Mouse (Mus musculus): ENCODE measurements at regions not wholly inside any gene's neighbourhood (a gene's known extent, or its start where the extent isn't known, plus 50 kb on each side); places are given as distances from the start of the nearest gene placed in this dataset.

DNA sequence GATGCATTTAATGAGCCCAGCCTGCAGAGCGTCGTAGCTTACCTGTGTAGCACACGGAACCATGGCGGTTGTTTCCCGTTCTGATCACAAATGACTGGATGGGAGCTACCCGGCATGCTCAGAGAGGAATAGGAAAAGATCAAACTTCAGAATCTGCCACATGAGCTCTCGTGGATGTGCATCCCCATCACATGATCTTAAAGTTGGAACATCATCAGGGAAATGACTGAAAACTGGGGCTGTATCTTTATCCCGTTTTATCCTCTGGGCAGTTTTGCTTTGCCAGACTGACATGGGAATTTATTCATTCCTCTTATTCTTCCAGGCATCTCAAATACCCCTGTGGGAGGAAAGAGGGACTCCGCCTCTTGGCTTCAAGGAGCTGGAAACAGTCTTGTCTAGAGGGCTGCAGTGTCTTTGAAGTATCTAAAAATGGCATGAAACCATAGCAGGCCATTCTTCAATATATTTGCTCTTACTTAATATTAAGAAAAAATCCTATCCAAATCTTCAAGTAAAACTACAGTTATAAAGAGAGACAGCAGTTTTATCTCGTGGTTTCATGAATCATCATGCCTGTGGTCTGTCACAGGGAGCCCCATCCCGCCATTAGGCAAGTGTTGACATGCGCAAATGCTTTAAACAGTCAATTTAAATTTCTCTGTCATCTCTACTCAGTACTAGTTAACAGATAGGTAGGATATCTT lies 339.4 kb downstream of the Foxo1 start:
- peak; percentile 47 for DNase-seq (ENCODE audit: low read depth, low spot score)

DNA sequence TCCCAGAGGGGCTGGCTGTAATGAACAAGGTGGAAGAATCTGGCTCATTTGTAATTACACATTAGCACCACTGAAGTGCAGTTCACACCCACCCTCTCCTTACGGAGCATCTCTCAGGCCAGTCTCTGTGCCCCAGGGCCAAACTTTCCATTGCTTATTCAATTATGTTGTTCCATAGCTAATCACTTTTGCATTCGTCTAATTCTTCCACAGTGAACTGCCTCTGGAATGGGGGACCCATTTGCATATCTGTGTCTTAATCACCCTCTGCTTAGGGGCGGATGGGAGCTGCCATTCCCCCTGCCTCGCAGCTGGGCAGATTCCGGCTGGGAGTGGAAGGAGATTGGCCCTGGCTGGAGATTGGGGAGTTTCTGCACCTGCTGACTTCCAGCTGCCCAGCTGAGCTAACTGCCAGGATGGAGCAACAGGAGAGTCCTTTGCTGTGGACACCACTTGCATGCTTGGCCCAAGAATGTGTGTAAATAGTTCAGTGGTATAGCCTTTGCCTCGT lies 337.2 kb downstream of the Foxo1 start:
- no peak for DNase-seq (ENCODE audit: low read depth, low spot score)

DNA sequence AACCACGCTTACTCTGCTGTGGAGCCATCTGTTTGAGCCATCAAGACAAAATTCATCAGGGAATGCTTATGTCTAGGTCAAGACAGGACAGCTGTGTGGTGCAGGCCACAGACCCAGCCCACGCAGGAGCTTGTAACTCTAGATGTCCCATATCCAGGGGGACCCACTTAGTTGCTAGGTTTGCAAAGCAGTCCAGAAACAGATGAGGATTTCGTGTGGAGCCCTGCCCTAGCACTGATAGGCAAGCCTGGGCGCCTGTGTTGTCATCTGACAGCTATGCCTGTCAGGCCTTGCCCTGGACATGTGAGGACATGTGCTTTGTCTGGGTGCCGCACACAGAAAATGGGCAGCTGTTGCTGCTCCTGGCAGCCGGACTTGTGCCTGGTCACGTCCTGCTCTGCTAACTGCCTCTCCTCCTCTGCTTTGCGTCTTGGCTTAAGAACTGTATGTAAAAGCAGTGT lies 335.1 kb downstream of the Foxo1 start:
- DNase-seq (ENCODE audit: low read depth, low spot score), result peak; percentile 72

DNA sequence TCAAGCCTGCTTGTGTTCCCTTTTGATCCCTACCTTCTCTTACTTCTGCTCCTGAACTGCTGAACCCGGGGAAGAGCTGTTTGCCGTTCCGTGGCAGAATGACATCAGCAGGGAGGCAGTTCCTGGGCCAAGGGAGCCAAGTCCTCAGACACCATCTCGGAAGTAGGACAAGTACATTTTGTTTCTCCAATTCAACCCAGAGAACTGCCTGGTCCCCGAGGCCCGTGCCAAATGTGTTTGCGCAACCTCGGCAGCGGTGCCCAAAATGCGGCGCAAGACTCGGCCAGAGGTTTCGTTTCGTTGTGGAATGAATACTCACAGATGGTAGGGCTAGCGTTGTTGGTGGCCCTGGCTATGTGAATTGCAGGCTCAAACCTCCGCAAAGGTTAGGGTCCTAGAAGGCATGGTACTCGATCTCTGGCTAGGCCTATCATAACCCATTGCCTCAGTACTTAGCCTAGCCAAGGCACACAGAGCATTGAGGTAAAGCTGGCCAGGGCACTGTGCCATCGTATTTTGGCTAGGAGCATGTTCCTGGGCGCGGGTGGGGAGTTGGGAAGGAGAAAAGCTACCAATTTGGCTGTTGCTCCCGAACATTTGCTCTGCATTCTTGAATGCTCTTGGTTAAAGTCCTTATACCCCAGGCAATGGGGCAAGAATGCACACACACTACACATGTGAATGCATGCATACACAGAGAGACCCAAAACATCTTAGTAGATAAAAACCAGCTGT lies 333.0 kb downstream of the Foxo1 start:
- peak; percentile 95 for DNase-seq (ENCODE audit: low read depth, low spot score)

DNA sequence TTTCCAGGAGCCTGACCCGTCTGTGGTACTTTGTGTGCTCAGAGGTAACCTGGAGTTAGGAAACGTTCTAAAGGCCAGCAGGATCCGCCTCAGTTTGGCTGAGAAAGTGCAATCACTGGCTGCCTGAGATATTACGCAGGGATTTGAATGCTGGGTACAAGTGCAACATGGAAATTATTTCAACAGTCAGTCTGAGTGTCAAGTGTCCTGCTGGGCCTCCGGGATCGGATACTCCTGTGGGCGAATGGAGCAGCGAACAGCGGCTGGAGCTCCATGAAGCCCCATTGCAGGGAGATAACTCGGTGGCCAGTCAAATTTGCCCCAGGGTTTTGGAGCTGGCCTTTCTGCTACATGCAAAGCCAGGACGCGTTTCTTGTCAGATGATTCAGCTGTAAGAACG lies 332.4 kb downstream of the Foxo1 start:
- DNase-seq (ENCODE audit: low read depth, low spot score), result peak; percentile 90

DNA sequence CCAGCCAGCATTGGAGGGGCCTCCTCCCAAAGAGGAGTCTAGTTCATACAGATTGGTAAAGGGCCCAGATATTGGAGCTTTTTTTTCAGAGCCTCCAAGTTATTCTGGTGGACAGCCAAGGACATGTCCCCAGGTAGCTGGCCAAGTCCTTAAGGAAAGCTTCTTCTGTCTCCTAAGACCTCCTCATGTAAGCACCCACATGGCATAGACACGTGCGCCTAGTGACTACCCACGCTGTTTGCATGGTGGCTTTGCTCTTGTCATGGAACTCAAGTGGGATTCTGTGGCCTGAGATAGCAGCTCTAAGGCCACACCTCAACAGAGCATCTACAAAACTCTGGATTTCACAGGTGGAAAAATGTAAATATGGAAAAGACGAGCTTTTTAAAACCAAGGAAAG lies 332.0 kb downstream of the Foxo1 start:
- DNase-seq (ENCODE audit: low read depth, low spot score), result peak; percentile 87

DNA sequence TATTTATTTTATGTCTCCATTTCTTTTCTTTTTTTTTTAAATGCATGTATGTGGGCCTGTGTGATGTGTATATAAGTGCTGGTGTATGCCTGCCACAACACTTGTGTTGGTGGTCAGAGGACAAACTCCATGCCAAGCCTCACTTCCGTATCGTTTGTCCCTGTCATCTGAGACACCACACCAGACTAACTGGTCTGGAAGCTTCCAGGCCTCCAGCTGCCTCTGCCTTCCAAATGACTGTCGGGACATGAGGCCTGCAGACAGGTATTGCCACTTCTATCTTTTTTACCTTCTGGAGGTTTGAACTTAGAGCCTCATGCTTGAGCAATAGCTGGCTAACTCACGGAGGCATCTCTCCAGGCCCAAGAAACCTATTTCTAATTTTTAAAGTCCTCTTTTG lies 318.3 kb downstream of the Foxo1 start:
- no peak for DNase-seq (ENCODE audit: low read depth, low spot score)

DNA sequence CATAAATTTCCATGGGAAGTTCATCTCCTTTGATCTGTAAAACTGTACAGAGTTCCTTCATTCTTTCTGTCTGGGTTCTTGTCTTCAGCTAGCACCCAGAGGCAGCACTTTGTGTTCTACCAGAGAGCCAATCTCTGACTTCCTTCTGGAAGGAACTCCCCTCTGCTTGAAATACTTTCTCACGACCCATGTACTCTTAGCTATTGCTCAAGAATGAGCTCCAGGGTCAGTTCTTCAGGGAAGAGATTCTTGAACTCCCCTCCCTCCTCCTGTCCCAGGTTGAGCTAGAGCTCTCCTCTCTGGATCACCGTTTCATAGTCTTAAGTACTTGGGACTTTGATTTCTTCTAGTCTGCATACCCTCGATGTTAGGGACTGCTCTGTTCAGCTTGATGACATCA lies 311.8 kb downstream of the Foxo1 start:
- DNase-seq (ENCODE audit: low read depth, low spot score), result no peak

DNA sequence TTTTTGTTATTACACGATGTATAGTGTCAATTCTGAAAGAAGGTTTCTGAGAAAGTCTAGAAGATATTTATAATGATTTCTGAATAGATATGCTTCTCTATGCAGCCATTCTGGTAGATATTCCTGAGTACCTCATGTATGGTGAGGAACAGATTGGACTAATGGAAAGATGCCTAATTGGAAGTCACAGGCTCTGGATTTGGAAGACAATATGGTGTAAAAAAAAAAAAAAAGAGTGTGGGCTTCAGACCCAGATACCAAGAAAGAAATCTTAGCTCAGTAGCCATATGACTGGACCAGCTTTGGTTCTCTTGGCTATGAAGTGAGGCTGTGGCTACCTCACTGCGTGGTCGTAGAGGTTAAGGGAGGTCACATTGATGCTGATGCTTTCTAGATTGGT lies 311.0 kb downstream of the Foxo1 start:
- no peak for DNase-seq (ENCODE audit: low read depth, low spot score)

DNA sequence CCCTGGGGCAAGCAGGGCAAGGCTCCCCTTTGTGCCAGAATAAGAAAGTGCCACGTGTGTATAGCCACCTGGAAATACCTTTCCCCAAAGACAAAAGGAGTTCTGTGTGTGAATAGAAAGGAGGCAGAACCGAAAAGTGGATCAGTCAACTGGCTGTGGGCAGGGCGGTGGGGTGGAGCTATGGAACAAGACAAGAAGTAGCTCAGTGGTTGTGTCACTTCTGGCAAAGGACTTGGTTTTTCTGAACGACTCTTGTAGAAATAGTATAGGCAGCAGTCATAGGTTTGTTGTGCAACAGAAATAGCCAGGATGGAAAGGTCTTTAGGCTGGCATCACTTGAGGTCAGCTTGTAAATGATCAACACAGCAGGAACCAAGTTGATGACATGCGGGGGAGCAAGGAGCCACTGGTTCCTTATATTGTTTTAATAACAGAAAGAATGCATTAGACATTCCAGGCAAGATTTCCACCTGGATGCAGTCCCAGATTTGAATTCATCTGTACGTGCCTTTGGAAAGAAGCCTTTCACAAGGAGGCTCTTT lies 308.6 kb downstream of the Foxo1 start:
- no peak for DNase-seq (ENCODE audit: low read depth, low spot score)

DNA sequence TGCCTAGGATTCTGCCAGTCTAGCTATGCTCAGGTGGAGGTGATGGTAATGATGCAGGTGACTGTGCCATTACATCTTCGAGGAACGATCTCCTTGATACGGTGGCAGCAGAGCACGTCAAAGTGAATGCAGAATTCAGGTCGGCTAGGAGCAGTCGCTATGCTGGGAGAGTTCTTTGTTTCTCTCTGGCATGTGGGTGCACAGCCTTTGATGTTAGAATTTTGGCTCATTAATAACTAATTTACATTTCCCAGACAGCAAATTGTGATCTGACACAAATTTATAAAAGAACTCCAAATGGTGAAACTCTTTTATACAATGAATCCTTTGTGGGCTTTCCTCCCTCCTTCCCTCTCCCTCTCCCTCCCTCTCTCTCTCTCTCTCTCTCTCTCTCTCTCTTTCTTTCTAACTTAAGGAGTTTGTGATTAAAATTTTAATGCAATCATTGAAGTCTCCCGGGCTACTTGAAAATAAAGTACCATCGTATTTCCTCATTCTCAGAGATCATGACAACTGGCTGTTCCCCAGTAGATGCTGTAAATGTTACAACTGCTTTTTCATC lies 307.2 kb downstream of the Foxo1 start:
- no peak for DNase-seq (ENCODE audit: low read depth, low spot score)

DNA sequence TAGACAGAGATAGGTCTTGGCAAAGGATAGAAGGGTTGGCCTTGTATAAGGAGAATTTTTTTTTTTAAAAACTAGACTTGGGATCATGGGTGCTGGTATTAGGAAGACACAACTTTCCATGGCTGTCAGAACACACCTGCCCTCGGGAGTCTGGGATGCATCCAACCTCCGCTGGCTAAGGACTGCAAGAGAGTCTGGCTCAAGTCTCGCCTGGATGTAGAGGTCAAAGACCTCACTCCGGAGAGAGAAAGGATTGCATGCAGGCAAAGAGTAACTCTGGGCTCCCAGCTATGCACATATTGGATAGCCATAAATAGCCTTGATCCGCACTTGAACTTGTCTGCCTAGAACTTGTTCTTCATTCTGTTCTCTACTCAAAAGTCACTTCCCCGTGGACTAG lies 306.2 kb downstream of the Foxo1 start:
- no peak for DNase-seq (ENCODE audit: low read depth, low spot score)

DNA sequence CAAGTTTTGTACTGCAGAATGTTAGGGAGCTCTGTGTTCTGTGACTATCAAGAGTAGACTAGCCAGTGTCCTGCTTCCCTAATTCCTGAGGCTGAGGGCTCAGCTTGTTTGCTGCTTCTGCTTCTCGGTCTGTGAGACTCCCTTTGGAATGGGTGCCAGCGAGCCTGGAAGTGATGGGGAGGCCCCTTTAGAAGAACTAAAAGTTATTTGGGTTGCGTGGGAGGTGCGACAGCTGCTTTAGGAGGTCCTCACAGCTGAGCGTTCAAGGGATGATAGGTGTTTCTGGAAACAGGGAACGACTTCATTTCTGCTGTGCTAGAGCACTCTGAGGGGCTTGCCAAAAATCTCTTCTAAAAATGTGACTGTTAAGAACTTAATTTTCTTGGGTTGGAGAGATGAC lies 305.7 kb downstream of the Foxo1 start:
- DNase-seq (ENCODE audit: low read depth, low spot score), result no peak

DNA sequence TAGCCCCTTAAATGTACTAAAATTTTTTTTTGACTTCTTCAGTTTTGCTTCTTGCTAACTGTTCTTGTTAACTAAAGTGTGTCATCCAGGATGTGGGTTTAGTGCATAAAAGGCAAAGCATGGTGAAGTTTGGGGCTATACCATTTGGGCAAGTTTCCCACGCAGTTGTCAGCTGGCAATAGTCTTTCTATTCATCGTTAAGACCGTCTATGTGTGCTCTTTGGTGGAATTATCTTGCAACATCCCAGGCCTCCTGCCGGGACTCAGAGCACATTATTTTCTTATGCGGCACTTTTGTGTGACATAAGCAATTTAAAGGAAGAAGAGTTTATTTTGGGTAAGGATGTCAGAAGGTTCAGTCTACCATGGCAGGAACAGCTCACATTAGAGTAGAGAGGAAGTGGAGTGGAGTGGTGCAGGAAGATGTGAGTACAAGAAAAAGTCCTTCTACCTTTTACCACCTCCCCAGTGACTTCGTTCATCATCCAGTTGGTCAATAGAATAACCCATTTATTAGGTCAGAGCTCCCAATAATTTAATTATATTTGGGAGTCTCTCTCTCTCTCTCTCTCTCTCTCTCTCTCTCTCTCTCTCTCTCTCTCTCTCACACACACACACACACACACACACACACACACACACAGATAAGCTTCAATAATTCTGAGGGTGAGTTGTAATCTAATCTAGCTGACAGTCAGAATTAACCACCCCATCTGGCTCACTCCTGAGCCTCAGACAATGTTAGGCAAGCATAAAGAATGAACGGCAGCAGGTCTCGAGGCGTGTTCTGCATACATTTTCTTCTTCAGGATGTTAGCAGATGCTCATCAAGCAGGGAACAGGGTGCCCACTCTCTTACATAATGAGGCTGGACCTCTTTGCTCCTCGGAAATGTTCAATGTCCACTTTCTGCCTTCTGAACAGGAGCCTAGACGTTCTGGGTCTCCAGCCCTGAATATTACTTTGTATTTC lies 304.7 kb downstream of the Foxo1 start:
- no peak for DNase-seq (ENCODE audit: low read depth, low spot score)

DNA sequence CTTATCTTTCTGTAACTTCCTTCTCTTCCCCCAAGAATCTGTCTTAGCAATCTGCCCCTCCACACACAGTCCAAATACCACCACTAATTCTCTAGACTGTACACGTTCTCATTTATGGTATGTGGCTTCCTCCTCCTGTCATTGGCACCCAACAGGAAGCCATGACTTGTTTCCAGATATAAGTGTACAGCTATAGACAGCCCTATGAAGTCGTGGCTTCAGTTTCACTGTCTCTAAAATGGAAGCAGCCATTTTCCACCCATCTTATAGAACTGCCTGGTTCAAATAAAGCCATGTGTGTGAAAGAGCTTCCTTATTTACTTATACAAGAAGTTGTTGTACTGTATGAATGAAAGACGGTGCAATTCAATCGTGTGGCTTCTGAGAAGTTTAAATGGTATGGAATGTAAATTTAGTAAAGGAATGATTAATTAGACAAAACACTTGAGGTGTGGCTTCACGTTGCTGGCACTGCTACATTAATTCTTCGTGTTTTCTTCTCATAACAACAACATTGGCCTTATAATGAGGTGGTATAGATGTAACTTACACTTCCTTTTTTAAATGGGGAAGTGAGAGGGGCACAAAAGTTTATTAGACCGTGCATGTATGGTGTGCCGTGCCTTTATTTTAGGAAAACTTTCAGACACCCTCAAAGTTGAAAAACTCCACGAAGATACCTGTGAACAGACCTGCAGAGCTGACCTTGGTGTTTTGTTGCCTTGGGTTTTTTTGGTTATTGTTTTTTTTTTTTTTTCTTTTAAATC lies 299.7 kb downstream of the Foxo1 start:
- DNase-seq (ENCODE audit: low read depth, low spot score), result no peak

DNA sequence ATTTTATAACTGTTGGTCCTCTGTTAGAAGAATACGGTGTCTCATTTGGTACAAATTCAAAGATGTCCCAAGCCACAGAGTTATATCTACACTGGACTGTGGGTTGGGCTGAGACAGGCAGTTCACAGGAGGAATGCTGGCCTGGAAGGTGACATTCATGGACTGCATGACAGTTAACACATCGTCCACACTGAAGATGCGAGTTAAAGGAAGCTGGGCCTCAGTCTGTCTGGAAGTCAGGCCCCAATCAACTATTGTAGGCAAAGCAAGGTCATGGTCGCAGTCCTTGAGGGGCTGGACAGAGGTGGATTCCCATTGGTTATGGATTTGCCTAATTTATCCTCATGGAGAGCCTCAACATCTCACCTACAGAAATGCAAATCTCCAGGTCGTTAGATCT lies 295.5 kb downstream of the Foxo1 start:
- no peak for DNase-seq (ENCODE audit: low read depth, low spot score)

DNA sequence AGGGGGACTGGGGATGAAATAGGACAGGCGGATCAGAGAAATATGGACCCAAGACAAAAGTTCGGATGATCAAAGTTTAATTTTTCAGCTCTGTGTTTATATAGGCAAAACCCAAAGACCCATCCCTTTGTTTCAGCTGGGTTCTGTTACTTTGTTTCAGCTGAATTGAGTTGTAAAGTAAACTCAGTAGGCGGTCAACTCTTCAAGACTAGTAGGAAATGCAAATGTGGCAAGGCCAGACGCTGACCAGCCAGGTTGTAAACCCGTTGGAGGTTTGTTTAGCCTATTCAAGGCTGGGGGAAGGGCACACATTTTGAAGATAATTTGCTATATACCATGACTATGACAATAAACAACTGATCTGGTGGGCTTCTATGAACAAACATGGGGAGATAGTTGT lies 294.7 kb downstream of the Foxo1 start:
- no peak for DNase-seq (ENCODE audit: low read depth, low spot score)

DNA sequence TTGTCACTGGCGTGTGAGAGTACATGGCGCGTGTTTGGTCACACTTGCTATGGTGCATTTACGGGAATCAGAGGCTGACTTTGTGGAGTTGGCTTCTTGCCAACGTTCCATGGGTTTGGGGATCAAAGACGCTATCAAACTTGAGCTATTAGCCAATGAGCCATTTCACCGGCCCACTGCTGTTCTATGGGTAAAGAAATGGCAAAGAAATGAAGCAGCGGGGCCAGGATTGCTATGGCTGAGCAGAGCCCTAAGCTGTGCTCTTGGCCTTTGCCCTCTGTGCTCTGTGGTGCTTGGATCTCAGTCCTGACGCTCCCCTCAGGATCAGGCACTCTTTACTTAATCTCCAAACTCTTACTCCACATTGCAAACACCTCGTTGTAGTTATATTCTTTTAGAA lies 291.3 kb downstream of the Foxo1 start:
- no peak for DNase-seq (ENCODE audit: low read depth, low spot score)

DNA sequence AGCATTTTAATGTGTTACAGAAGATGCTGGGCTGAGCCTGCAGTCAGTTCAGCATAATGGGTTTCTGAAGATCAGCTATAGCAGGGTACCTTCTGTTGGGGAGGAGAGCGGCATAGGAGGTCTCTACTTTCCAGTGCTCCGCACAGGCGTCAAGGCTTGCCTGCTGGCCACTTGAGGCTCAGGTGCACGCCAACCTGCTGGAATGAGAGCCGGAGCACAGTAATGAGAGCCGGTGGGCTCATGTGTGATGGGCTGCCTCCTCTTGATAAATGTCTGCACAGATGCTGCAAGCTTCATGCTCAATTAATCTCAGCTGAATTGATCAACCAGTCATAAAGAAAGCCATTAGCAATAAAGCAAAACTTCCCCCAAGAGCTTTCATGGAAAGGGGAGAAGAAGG lies 290.6 kb downstream of the Foxo1 start:
- DNase-seq (ENCODE audit: low read depth, low spot score), result no peak

DNA sequence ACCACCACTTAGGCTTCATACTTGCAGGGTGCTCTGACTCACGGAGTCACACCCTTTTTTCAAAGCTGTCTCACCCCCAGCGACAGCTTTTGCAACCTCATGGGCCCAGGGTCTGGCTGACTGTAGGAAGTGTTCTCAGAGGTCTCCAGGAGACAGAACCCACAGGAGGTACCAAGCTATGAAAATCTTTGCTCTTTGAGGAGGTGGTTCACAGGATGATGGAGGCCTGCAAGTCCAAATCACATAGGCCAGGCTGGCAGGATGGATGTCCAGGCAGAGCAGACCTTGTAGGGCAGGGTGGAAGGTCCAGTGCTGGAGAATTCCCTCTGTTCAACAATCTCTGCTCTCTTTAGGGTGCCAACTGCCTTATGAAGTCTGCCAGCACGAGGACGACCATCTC lies 289.2 kb downstream of the Foxo1 start:
- DNase-seq (ENCODE audit: low read depth, low spot score), result no peak

DNA sequence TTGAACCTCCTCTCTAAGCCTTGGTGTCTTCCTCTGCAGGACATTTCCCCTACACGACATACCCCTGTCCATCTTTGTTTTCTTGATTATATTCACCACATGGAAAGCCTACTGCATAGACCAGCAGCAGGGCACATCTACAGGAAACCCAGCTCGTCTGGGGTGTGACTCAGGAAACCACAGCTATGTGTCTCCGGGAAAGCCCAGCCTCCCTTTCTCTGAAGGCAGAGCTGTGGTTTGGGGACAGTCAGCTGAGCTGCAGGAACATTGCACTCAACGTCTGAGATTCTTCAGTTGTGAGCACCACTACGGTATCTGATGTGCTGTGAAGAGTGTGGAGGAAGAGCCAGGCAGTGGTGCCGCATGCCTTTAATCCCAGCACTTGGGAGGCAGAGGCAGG lies 286.9 kb downstream of the Foxo1 start:
- DNase-seq (ENCODE audit: low read depth, low spot score), result no peak

All from skeletal muscle tissue, adult 2 months (tissue).